Mouse (Mus musculus): ENCODE results near the gene Tshz3.

- TF ChIP-seq CTCF (IDR thresholded peaks at IDR 0.05; ENCODE audit: insufficient read depth, low read length) (no peak), POLR2A (IDR thresholded peaks at IDR 0.05; ENCODE audit: borderline replicate concordance, extremely low read depth, low read depth, low read length) (no peak)
These were observed 53.6 kb downstream of the Tshz3 start for GRCm38 (mm10) chr7:36751480-36751879.
